Comparison of ENCODE assay signal across 22 mouse cellular contexts in genomic region chr10:126480382-126480781, GRCm38 (mm10).
DNase-seq lines count a peak whose midpoint lies in the region; ATAC-seq lines count a peak whose summit lies in the region.
"Had no signal": no experiment of that assay in that cellular context is flagged by ENCODE, and none has a peak within 500 bp of the region (broad histone marks: within the 10 kb centered on the region; RNA-seq: fewer than 3 reads in every experiment).

No protein-coding gene starts in this region.

- peak; percentile 72 for ATAC-seq in granulocyte monocyte progenitor cell, adult 5-6 weeks (replicated peaks; ENCODE audit: poor library complexity, severe bottlenecking)
- ATAC-seq in megakaryocyte, adult 5-6 weeks (ENCODE audit: poor library complexity, severe bottlenecking), result peak; percentile 85
- peak; percentile 55 for ATAC-seq in megakaryocyte progenitor cell, adult 5-6 weeks (replicated peaks; ENCODE audit: poor library complexity)
- ATAC-seq in hindbrain, embryonic 14.5 days (ENCODE audit: low FRiP score), result no peak
- ATAC-seq: activated CD4-positive, CD25-positive, alpha-beta regulatory T cell, adult 4 months; CD4-positive, CD25-positive, alpha-beta regulatory T cell, adult 4 months; Patski had no signal

- no peak overlapping the region for H3K27ac ChIP-seq in hindbrain, embryonic 14.5 days
- no peak overlapping the region for H3K27ac ChIP-seq in midbrain, embryonic 10.5 days (replicated peaks)

- intact Hi-C loops in heart, postnatal 36 days (cut with DNase I), result no loop called here
- intact Hi-C loops in left cerebral cortex, postnatal 14 days (cut with DNase I), result no loop called here

- H3K27me3 ChIP-seq in hindbrain, embryonic 14.5 days (ENCODE audit: control insufficient read depth, insufficient read depth, low read length), result no peaks in the 10 kb centered on the region
- no peaks in the 10 kb centered on the region for H3K27me3 ChIP-seq in midbrain, embryonic 10.5 days (ENCODE audit: low read depth, poor library complexity, severe bottlenecking)
- H3K27me3 ChIP-seq: CH12.LX, Patski had no signal

- H3K4me2 ChIP-seq in hindbrain, embryonic 14.5 days (replicated peaks), result no peak overlapping the region

- H3K9ac ChIP-seq in hindbrain, embryonic 14.5 days, result no peak overlapping the region

- no peaks in the 10 kb centered on the region; the same call in 1 of the 2 replicates for H3K9me3 ChIP-seq in hindbrain, embryonic 14.5 days (ENCODE audit: control insufficient read depth, low read length)
- H3K9me3 ChIP-seq in midbrain, embryonic 10.5 days (replicated peaks), result no peaks in the 10 kb centered on the region; the same call in 1 of the 2 replicates

- DNase-seq in heart, adult 11 months, result peak; percentile 12
- DNase-seq in heart, postnatal 36 days, result no peak
- DNase-seq in hindbrain, embryonic 14.5 days (ENCODE audit: low spot score), result no peak
- no peak for DNase-seq in left cerebral cortex, postnatal 14 days (ENCODE audit: low spot score in 2 of 2)
- DNase-seq in midbrain, embryonic 10.5 days (ENCODE audit: low spot score), result no peak
- DNase-seq: adrenal gland, adult 2 months; adrenal gland, adult 8-10 months; adrenal gland, postnatal 10 days; adrenal gland, postnatal 14 days; adrenal gland, postnatal 25 days; adrenal gland, postnatal 36 days; B cell, adult 2 months; cerebellum, adult 11 months; cerebellum, adult 11-12 months had no signal

- no peak overlapping the region for H3K4me3 ChIP-seq in hindbrain, embryonic 14.5 days (replicated peaks; ENCODE audit: low read length)
- no peak overlapping the region for H3K4me3 ChIP-seq in midbrain, embryonic 10.5 days

- no peaks in the 10 kb centered on the region for H3K36me3 ChIP-seq in hindbrain, embryonic 14.5 days (replicated peaks; ENCODE audit: control insufficient read depth, insufficient read depth)
- H3K36me3 ChIP-seq in midbrain, embryonic 10.5 days, result no peaks in the 10 kb centered on the region
- H3K36me3 ChIP-seq: G1E had no signal

- H3K4me1 ChIP-seq in hindbrain, embryonic 14.5 days (replicated peaks; ENCODE audit: control insufficient read depth, insufficient read depth, low read length), result no peaks in the 10 kb centered on the region
- H3K4me1 ChIP-seq in midbrain, embryonic 10.5 days, result no peaks in the 10 kb centered on the region
